Mouse (Mus musculus): ENCODE measurements at regions not wholly inside any gene's neighbourhood (a gene's known extent, or its start where the extent isn't known, plus 50 kb on each side); places are given as distances from the start of the nearest gene placed in this dataset.

DNA sequence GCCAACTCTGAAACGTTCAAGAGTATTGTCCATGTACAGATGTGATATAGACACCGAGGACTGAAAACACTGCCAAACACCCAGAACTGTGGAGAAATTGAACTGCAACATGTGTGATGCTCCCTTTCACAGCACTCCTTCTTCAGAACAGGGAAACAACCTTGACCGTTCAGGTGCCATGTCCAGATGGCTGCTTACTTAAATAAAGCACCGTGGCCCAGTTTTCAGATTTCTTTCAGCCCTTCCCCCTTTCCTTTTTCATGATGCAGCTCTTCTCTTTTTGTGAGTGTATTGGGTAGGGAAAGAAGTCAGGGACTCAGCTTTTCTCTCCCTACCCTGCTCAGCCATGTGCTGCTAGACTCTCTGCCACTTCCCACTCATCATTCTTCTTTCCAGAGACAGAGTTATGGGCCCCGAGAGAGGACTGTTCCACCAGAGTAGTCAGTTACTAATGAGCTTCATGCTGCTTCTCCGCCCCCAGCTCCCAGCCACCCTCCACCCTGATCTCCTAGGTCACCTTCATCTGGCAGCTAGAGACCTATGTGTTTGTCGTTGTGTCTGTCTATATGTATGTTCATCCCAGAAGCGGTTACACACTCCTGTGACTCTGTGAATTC lies 74.3 kb upstream of the Astn2 start:
- no peak for DNase-seq (ENCODE audit: low read depth)

All from gonadal fat pad, adult 2 months (tissue).